Mouse (Mus musculus): ENCODE results near the gene Adam1b. TPM values are rescaled to one million over a fixed set of nuclear protein-coding genes. Genes with fewer than 3 reads are reported as not detected.

Gene Adam1b
- total and polyA plus RNA-seq, 2 experiments from 2014 or later = 0.14 TPM; not detected in 1

DNA sequence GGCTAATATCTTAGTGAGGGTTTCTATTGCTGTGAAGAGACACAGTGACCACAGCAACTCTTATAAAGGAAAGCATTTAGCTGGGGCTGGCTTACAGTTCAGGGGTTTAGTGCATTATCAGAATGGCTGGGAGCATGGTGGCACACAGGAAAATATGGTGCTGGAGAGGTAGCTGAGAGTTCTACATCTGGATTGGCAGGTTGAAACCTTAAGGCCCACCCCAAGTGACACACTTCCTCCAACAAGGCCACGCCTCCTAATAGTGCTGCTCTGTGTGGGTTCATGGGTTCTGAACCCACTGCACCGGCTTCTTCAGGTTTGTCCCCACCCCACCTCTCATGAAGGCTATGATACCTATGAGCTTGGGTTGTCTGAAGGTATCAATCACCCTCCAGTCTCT, 30.8 kb downstream of the Adam1b start:
- no peaks in the 10 kb centered on the region for H3K4me1 ChIP-seq (ENCODE audit: control insufficient read depth, insufficient read depth)
- no peak for ATAC-seq (ENCODE audit: insufficient read depth, low read depth)
- no peak for DNase-seq (ENCODE audit: low spot score)

DNA sequence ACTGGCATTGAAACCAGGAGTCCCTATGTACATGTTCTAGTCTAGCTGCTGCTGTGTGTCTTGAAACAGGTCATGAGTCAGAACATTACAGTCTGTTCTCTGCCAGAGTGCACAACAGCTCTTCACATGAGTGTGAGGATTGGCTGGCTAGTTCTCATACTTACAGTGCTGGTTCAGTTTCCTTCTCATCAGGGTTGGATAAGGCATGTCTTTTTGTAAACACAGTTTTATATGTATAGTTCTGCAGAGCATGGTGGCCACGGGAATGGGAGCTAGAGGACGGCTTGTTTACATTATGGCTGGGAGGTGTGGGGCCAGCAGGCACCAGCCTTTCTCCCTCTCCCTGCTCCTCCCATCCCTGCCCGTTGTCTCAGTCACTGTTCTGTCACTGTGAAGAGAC, 33.7 kb downstream of the Adam1b start:
- DNase-seq (ENCODE audit: low spot score) = no peak
- no peaks in the 10 kb centered on the region for H3K9me3 ChIP-seq (replicated peaks; ENCODE audit: control insufficient read depth, low read length)
- H3K4me3 ChIP-seq (ENCODE audit: low read depth, low read length) = no peak overlapping the region
- no peaks in the 10 kb centered on the region for H3K27me3 ChIP-seq (ENCODE audit: control insufficient read depth, insufficient read depth, low read length)
- no peak overlapping the region for H3K4me2 ChIP-seq (ENCODE audit: low read depth, low read length)
- ATAC-seq (ENCODE audit: insufficient read depth, low read depth) = no peak
- no peaks in the 10 kb centered on the region for H3K4me1 ChIP-seq (ENCODE audit: control insufficient read depth, insufficient read depth)
- H3K36me3 ChIP-seq (replicated peaks; ENCODE audit: control insufficient read depth, insufficient read depth, low read length) = no peaks in the 10 kb centered on the region
- WGBS = 23% methylated on average over 3 of the region's 3 CpGs
- no peak overlapping the region for H3K27ac ChIP-seq (ENCODE audit: low read depth)
- no peak for TF ChIP-seq CTCF (IDR thresholded peaks at IDR 0.05; ENCODE audit: low read depth)
- TF ChIP-seq EP300 (IDR thresholded peaks at IDR 0.05; ENCODE audit: low read depth) = no peak
- H3K9ac ChIP-seq (replicated peaks; ENCODE audit: low read depth, low read length) = no peak overlapping the region

More for the DNA sequence above, 30.8 kb downstream of the Adam1b start:
- Histone ChIP-seq H3K27me3 (ENCODE audit: control insufficient read depth, insufficient read depth, low read length) (no peaks in the 10 kb centered on the region), H3K4me2 (ENCODE audit: low read depth, low read length) (no peak overlapping the region), H3K9ac (replicated peaks; ENCODE audit: low read depth, low read length) (no peak overlapping the region), H3K4me3 (ENCODE audit: low read depth, low read length) (no peak overlapping the region), H3K27ac (ENCODE audit: low read depth) (no peak overlapping the region), H3K9me3 (replicated peaks; ENCODE audit: control insufficient read depth, low read length) (no peaks in the 10 kb centered on the region), H3K36me3 (replicated peaks; ENCODE audit: control insufficient read depth, insufficient read depth, low read length) (no peaks in the 10 kb centered on the region)
- WGBS = 85% methylated on average over 2 of the region's 2 CpGs
- TF ChIP-seq EP300 (IDR thresholded peaks at IDR 0.05; ENCODE audit: low read depth) (no peak), CTCF (IDR thresholded peaks at IDR 0.05; ENCODE audit: low read depth) (no peak)

DNA sequence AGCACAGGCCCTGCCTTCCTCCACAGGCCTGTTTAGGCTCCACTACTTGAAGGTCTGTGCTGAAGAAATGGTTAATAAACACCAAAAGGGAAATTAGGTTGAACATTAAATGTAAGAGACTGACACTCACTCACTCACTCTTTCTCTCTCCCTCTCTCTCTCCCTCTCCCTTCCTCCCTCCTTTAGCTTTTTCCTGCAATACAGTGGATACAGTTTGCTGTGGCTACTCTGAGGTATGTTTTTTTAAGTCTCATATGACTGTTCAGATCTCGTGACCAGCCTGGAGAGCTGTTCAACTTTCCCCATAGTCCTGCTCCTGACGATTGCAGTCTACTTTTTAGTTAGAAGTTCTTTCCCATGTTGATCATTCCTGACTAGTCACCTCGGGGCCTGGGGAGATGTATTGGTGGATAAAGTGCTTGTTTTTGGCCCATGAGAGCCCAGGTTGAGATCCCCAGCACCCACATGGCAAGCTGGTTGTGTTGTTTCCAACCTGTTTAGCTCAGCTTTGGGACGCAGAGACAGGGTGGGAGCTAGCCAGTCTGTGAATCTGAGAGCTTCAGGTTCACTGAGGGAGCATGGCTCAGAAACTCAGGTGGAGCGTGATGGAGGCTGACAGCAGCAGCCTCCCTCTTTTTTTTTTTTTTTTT, 39.5 kb downstream of the Adam1b start:
- Histone ChIP-seq H3K36me3 (replicated peaks; ENCODE audit: control insufficient read depth, insufficient read depth, low read length) (no peaks in the 10 kb centered on the region), H3K9me3 (replicated peaks; ENCODE audit: control insufficient read depth, low read length) (0 out of 2 replicates have a peak, but pooled peaks cover 4% of the 10 kb centered on the region), H3K9ac (replicated peaks; ENCODE audit: low read depth, low read length) (no peak overlapping the region), H3K4me3 (ENCODE audit: low read depth, low read length) (no peak overlapping the region), H3K27me3 (ENCODE audit: control insufficient read depth, insufficient read depth, low read length) (no peaks in the 10 kb centered on the region), H3K27ac (ENCODE audit: low read depth) (no peak overlapping the region), H3K4me2 (ENCODE audit: low read depth, low read length) (no peak overlapping the region), H3K4me1 (ENCODE audit: control insufficient read depth, insufficient read depth) (peaks cover 8% of the 10 kb centered on the region; the same call in 1 of the 2 replicates)
- WGBS = 54% methylated on average over 5 of the region's 5 CpGs
- DNase-seq (ENCODE audit: low spot score) (no peak), ATAC-seq (ENCODE audit: insufficient read depth, low read depth) (no peak)
- TF ChIP-seq EP300 (IDR thresholded peaks at IDR 0.05; ENCODE audit: low read depth) (no peak), CTCF (IDR thresholded peaks at IDR 0.05; ENCODE audit: low read depth) (no peak)

DNA sequence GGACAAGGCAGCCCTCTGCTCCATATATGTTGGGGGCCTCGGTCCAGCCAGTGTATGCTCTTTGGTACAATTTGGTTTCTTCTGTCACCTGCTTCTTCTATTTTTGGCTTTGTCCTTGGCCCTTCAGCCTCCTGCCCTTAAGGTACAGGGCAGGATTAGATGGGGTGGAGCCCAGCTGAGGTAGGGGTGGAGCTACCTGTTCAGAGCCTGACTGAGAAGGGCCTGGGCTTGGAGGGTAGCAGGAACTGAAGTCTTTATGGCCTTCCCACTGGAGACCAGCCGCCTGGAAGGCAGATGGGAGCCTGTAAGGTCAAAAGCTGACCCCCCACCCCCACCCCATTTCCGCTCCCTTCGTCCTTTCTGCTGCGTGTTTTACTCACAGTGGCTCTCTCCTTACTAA, 40.3 kb downstream of the Adam1b start:
- Histone ChIP-seq H3K27ac (ENCODE audit: low read depth) (no peak overlapping the region), H3K9ac (replicated peaks; ENCODE audit: low read depth, low read length) (no peak overlapping the region), H3K9me3 (replicated peaks; ENCODE audit: control insufficient read depth, low read length) (0 out of 2 replicates have a peak, but pooled peaks cover 4% of the 10 kb centered on the region), H3K27me3 (ENCODE audit: control insufficient read depth, insufficient read depth, low read length) (no peaks in the 10 kb centered on the region), H3K4me2 (ENCODE audit: low read depth, low read length) (no peak overlapping the region), H3K4me3 (ENCODE audit: low read depth, low read length) (no peak overlapping the region), H3K36me3 (replicated peaks; ENCODE audit: control insufficient read depth, insufficient read depth, low read length) (no peaks in the 10 kb centered on the region), H3K4me1 (ENCODE audit: control insufficient read depth, insufficient read depth) (peaks cover 8% of the 10 kb centered on the region; the same call in 1 of the 2 replicates)
- ATAC-seq (ENCODE audit: insufficient read depth, low read depth) (peak; percentile 17; the same call in 1 of the 2 replicates), DNase-seq (ENCODE audit: low spot score) (no peak)
- no peak for TF ChIP-seq CTCF (IDR thresholded peaks at IDR 0.05; ENCODE audit: low read depth)
- TF ChIP-seq EP300 (IDR thresholded peaks at IDR 0.05; ENCODE audit: low read depth) = no peak
- 66% methylated on average over 5 of the region's 5 CpGs for WGBS

DNA sequence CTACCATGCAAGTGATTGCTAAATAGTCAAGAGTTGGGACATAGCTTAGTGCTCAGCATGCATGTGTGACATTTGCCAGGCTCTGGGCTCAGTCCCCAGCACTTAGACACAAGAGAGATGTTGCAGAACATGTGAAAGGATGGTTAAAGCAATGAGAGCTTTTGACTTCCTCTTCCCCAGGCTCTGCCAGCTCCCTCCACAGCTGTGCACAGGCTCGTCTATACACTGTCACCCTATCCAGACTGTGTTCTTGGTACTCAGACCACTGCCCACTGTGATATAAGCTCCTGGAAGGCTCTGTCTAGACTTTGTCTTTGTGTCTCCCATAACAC, 41.1 kb downstream of the Adam1b start:
- no peak overlapping the region for H3K9ac ChIP-seq (replicated peaks; ENCODE audit: low read depth, low read length)
- no peaks in the 10 kb centered on the region for H3K36me3 ChIP-seq (replicated peaks; ENCODE audit: control insufficient read depth, insufficient read depth, low read length)
- 11% methylated on average over 1 of the region's 1 CpGs for WGBS
- peaks cover 8% of the 10 kb centered on the region; the same call in 1 of the 2 replicates for H3K4me1 ChIP-seq (ENCODE audit: control insufficient read depth, insufficient read depth)
- no peak overlapping the region for H3K4me2 ChIP-seq (ENCODE audit: low read depth, low read length)
- H3K27me3 ChIP-seq (ENCODE audit: control insufficient read depth, insufficient read depth, low read length) = no peaks in the 10 kb centered on the region
- H3K9me3 ChIP-seq (replicated peaks; ENCODE audit: control insufficient read depth, low read length) = 0 out of 2 replicates have a peak, but pooled peaks cover 4% of the 10 kb centered on the region
- DNase-seq (ENCODE audit: low spot score) (no peak), ATAC-seq (ENCODE audit: insufficient read depth, low read depth) (no peak)
- H3K4me3 ChIP-seq (ENCODE audit: low read depth, low read length) = no peak overlapping the region
- no peak overlapping the region for H3K27ac ChIP-seq (ENCODE audit: low read depth)
- TF ChIP-seq CTCF (IDR thresholded peaks at IDR 0.05; ENCODE audit: low read depth) = no peak
- no peak for TF ChIP-seq EP300 (IDR thresholded peaks at IDR 0.05; ENCODE audit: low read depth)
